In the genomic region with DNA sequence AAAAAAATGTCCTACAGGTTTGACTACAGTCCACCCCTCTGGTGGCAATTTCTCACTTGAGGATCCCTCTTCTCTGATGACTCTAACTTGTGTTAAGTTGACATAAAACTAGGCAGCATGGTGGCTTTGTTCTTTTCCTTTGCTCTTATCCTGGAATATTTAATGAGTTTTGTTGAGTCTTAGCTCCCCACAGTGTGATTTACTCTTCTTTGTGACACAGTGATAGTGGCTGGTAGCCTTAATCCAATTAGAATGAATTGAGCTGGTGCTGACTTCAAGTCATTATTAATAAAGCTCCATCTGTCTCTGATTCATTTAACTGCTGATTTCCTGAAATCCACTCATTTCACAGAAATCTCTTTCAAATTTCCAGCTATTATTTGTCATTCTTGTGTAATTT, we compare ENCODE assay signal across 20 mouse cellular contexts.
"Had no signal": no experiment of that assay in that cellular context is flagged by ENCODE, and none has a peak within 500 bp of the region (broad histone marks: within the 10 kb centered on the region; RNA-seq: fewer than 3 reads in every experiment).

No protein-coding gene starts in this region.

- H3K9me3 ChIP-seq: limb, embryonic 12.5 days; limb, embryonic 15.5 days; neural tube, embryonic 13.5 days; stomach, embryonic 15.5 days had no signal

- H3K36me3 ChIP-seq: limb, embryonic 12.5 days; limb, embryonic 15.5 days; neural tube, embryonic 13.5 days; stomach, embryonic 15.5 days had no signal

- H3K4me2 ChIP-seq: limb, embryonic 12.5 days; limb, embryonic 15.5 days; liver, embryonic 11.5 days; lung, embryonic 14.5 days; neural tube, embryonic 13.5 days; stomach, embryonic 15.5 days had no signal

- H3K27ac ChIP-seq: kidney, postnatal 0 days; limb, embryonic 12.5 days; limb, embryonic 15.5 days; liver, embryonic 14.5 days; macrophage; neural tube, embryonic 13.5 days; stomach, embryonic 15.5 days had no signal

- H3K4me1 ChIP-seq: limb, embryonic 12.5 days; limb, embryonic 15.5 days; neural tube, embryonic 13.5 days; stomach, embryonic 15.5 days had no signal

- ATAC-seq: intestine, postnatal 0 days; liver, postnatal 0 days; lung, postnatal 0 days had no signal

- H3K4me3 ChIP-seq: limb, embryonic 12.5 days; limb, embryonic 15.5 days; myocyte; neural tube, embryonic 13.5 days; stomach, embryonic 15.5 days had no signal

- H3K27me3 ChIP-seq: limb, embryonic 12.5 days; limb, embryonic 15.5 days; neural tube, embryonic 13.5 days; stomach, embryonic 15.5 days had no signal

- DNase-seq: kidney, adult 2 months; kidney, postnatal 4 days; left cerebral cortex, postnatal 4 days; liver, postnatal 0 days; lung, embryonic 14.5 days; right cerebral cortex, adult 18-20 months; right cerebral cortex, postnatal 14 days; spleen, adult 18-20 months; thymus, postnatal 25 days had no signal

- H3K9ac ChIP-seq: limb, embryonic 12.5 days; limb, embryonic 15.5 days; liver, embryonic 14.5 days; liver, postnatal 0 days; lung, embryonic 14.5 days; neural tube, embryonic 13.5 days; stomach, embryonic 15.5 days had no signal
